Mouse (Mus musculus): ENCODE measurements around the gene Tubb1.

Tubb1 gene

DNA sequence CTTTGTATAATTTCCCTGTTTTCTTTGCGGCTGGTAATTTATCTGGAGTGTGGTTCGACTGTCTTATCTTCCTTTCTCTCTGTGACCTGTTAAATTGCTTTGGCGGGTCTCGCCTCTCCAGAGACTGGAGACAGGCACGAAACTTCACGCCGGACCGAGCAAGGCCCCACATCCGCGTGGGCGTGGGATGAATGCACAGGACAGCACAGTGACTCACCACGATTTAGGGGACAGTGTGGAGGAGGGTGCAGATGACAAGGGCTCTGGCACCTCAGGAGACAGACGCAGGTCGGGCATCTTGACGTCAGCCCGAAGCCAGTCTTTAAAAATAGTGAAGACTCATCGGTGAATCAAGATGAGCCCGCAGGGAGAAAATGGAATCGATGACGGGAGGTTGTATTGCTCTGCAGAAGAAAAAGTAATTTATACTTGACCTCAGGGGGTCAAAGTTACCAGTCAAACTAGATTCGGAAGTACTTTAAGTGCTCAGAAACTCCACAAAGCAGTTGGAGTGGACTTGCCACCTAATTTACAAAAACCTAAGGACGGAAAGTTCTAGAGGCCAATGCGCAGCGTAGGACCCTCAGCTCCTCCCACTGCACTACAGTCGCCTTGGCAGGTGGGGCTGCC lies 52.5 kb downstream of the Tubb1 start:
- no peak for DNase-seq (ENCODE audit: low spot score)
